In the genomic region with DNA sequence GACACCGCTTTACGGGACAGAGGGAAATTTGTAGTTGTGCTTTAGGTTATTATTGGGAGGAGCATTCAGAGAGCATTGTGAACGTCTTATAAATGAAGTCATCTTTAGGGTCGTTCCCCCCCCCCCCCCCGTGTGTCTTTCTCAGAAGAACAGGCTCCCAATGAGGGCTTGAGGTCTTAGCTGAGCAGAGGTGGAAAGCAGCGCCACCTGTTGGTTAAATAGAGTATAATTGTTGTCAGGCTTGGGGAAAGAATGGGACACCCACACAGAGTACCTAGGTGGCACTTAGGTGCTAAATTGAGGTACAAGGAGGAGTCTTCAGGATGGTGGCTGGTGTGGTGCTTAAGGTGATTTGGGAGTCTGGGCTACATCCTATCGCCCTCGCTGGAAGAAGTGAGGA, we compare ENCODE assay signal across 9 mouse cellular contexts. TPM values are rescaled to one million over a fixed set of nuclear protein-coding genes. Genes with fewer than 3 reads are reported as not detected.
DNase-seq lines count a peak whose midpoint lies in the region; ATAC-seq and TF ChIP-seq lines count a peak whose summit lies in the region.
"Had no signal": no experiment of that assay in that cellular context is flagged by ENCODE, and none has a peak within 500 bp of the region (broad histone marks: within the 10 kb centered on the region; RNA-seq: fewer than 3 reads in every experiment).

No protein-coding gene starts in this region.

- no peak for TF ChIP-seq POLR2A in lung, adult 2 months (IDR thresholded peaks at IDR 0.05; ENCODE audit: borderline replicate concordance, extremely low read depth, low read depth, low read length)

- no peak overlapping the region for H3K9ac ChIP-seq in neural tube, embryonic 15.5 days (replicated peaks)

- TF ChIP-seq CTCF in lung, adult 2 months (IDR thresholded peaks at IDR 0.05; ENCODE audit: insufficient read depth, low read length) = 0 out of 2 replicates have a peak, but pooled peaks have one; percentile 30

- no peak for ATAC-seq in neural tube, embryonic 15.5 days (ENCODE audit: low FRiP score)
- ATAC-seq in common myeloid progenitor, adult 5-6 weeks (replicated peaks; ENCODE audit: low read depth, poor library complexity, severe bottlenecking) = peak; percentile 71

- H3K9me3 ChIP-seq in neural tube, embryonic 15.5 days (replicated peaks) = 0 out of 2 replicates have a peak, but pooled peaks cover 2% of the 10 kb centered on the region

- peaks cover 60% of the 10 kb centered on the region for H3K27me3 ChIP-seq in neural tube, embryonic 15.5 days (replicated peaks)

- 37% methylated on average over 8 of the region's 8 CpGs for WGBS in neural tube, embryonic 15.5 days
- 37% methylated on average over 8 of the region's 8 CpGs for WGBS in lung, adult 2 months

- no peak overlapping the region for H3K4me2 ChIP-seq in neural tube, embryonic 15.5 days

- H3K27ac ChIP-seq in neural tube, embryonic 15.5 days (replicated peaks) = no peak overlapping the region

- DNase-seq in gastrocnemius, postnatal 10 days = peak; percentile 28
- no peak for DNase-seq in gastrocnemius, postnatal 25 days
- DNase-seq in neural tube, embryonic 10.5 days (ENCODE audit: extremely low spot score, low spot score) = peak; percentile 31
- DNase-seq in lung, adult 2 months = no peak
- DNase-seq in thymus, postnatal 14 days = peak; percentile 55
- no peak for DNase-seq in ovary, adult 18-20 months (ENCODE audit: low spot score)

- H3K4me1 ChIP-seq in neural tube, embryonic 15.5 days = no peaks in the 10 kb centered on the region
- H3K4me1 ChIP-seq in lung, adult 2 months (ENCODE audit: control insufficient read depth, insufficient read depth, low read length) = no peaks in the 10 kb centered on the region

- no peak overlapping the region for H3K4me3 ChIP-seq in neural tube, embryonic 15.5 days (replicated peaks)
- H3K4me3 ChIP-seq in lung, adult 2 months (replicated peaks; ENCODE audit: extremely low read depth, low read depth, low read length) = no peak overlapping the region

- H3K36me3 ChIP-seq in neural tube, embryonic 15.5 days = no peaks in the 10 kb centered on the region

RNA-seq across cellular contexts. Expression of gene Neurog1, which starts 14.5 kb away (rescaled TPM):
- not detected for total RNA-seq in gastrocnemius, postnatal 10 days (2021)
- total RNA-seq in gastrocnemius, postnatal 25 days (2021) = not detected
- polyA plus RNA-seq in neural tube, embryonic 15.5 days (2015; fragmentation: Nextera tagmentation; extraction: Ambion mirVana) = 0.18 TPM in 1 of 2 replicates, not detected in the other
- not detected in 2 replicates for total RNA-seq in common myeloid progenitor, adult 5-6 weeks (2017)
- polyA plus RNA-seq in lung, adult 2 months (2012; rRNA removed) = not detected in 2 replicates
- total RNA-seq: neutrophil, adult 5-6 weeks had no signal

RNA-seq across cellular contexts. Expression of gene Cxcl14, which starts 29.9 kb away (rescaled TPM):
- total RNA-seq in gastrocnemius, postnatal 10 days (2021) = 10 to 100 TPM; 15.8 to 20.0 TPM
- 10 to 100 TPM; 18.8 to 34.8 TPM for total RNA-seq in gastrocnemius, postnatal 25 days (2021)
- polyA plus RNA-seq in neural tube, embryonic 15.5 days (2015; fragmentation: Nextera tagmentation; extraction: Ambion mirVana) = 3.9 and 4.9 TPM in 2 replicates
- not detected in 2 replicates for total RNA-seq in common myeloid progenitor, adult 5-6 weeks (2017)
- polyA plus RNA-seq in lung, adult 2 months (2012; rRNA removed) = 285 and 286 TPM in 2 replicates
- total RNA-seq: neutrophil, adult 5-6 weeks had no signal

Comparison
In these comparisons a context has a peak if more than half of its experiments do, and no peak if none do; other contexts are left out.
1. DNase-seq: peak in gastrocnemius, postnatal 10 days (single experiment), neural tube, embryonic 10.5 days (single experiment) and thymus, postnatal 14 days (single experiment); none in gastrocnemius, postnatal 25 days (single experiment), lung, adult 2 months (single experiment) and ovary, adult 18-20 months (single experiment).
2. RNA of gene Cxcl14, which starts 29.9 kb away (total RNA-seq): 18.8 to 34.8 TPM in gastrocnemius, postnatal 25 days and 15.8 to 20.0 TPM in gastrocnemius, postnatal 10 days; not detected in common myeloid progenitor, adult 5-6 weeks; every median in the first group is over 10 times any median in the second.